Mouse (Mus musculus) embryonic facial prominence, embryonic 13.5 days (tissue): ENCODE results near the gene Lhx5. TPM values are rescaled to one million over a fixed set of nuclear protein-coding genes. Genes with fewer than 3 reads are reported as not detected.

Experiments
- ATAC-seq: fragments of 200-750 bp; cut with Nextera tagmentation; 2 replicates; pipeline ENCODE4 v1.8.0; 2017; ENCODE audit warnings: low read depth; ENCODE audit not compliant: insufficient number of reproducible peaks, insufficient read depth, low FRiP score, low TSS enrichment
- H3K27ac ChIP-seq: fragments of 300-500 bp; sonication (generic); 2 replicates; pipeline ENCODE4 v1.5.1; 2015; ENCODE audit warnings: moderate library complexity, mild to moderate bottlenecking, inconsistent platforms
- H3K27me3 ChIP-seq: fragments of 300-500 bp; sonication (generic); 2 replicates; pipeline ENCODE4 v1.6.1; 2015; ENCODE audit warnings: mild to moderate bottlenecking, inconsistent platforms
- H3K36me3 ChIP-seq: fragments of 300-500 bp; sonication (generic); 2 replicates; pipeline ENCODE4 v1.6.1; 2015; ENCODE audit warnings: mild to moderate bottlenecking, inconsistent platforms
- H3K4me1 ChIP-seq: fragments of 300-500 bp; sonication (generic); 2 replicates; pipeline ENCODE4 v1.6.1; 2015; ENCODE audit warnings: inconsistent platforms
- H3K4me2 ChIP-seq: fragments of 300-500 bp; sonication (generic); 2 replicates; pipeline ENCODE4 v1.6.1; 2015; ENCODE audit warnings: moderate library complexity, mild to moderate bottlenecking, inconsistent platforms
- H3K4me3 ChIP-seq: fragments of 300-500 bp; sonication (generic); 2 replicates; pipeline ENCODE4 v1.5.1; 2015; ENCODE audit warnings: mild to moderate bottlenecking, inconsistent platforms
- H3K9ac ChIP-seq: fragments of 300-500 bp; sonication (generic); 2 replicates; pipeline ENCODE4 v1.6.1; 2015; ENCODE audit warnings: mild to moderate bottlenecking, inconsistent platforms
- H3K9me3 ChIP-seq: fragments of 300-500 bp; sonication (generic); 2 replicates; pipeline ENCODE4 v1.6.1; 2016; ENCODE audit warnings: inconsistent platforms
- WGBS: fragments of 180-500 bp; shearing (Covaris S2); methylation state at CpG from one replicate; pipeline ENCODE4 v1.1.7; 2015; ENCODE audit warnings: mixed read lengths; 5-methylcytosine and 5-hydroxymethylcytosine counted together
- polyA plus RNA-seq: library from polyadenylated mRNA; unstranded; fragments of >200 nt; fragmentation: Nextera tagmentation; extraction: Ambion mirVana; gene quantifications from 2 replicates; pipeline ENCODE4 v1.2.1, GENCODE M21; 2015

Gene Lhx5
- polyA plus RNA-seq, 1 experiment from 2014 or later = 0.44 TPM

DNA sequence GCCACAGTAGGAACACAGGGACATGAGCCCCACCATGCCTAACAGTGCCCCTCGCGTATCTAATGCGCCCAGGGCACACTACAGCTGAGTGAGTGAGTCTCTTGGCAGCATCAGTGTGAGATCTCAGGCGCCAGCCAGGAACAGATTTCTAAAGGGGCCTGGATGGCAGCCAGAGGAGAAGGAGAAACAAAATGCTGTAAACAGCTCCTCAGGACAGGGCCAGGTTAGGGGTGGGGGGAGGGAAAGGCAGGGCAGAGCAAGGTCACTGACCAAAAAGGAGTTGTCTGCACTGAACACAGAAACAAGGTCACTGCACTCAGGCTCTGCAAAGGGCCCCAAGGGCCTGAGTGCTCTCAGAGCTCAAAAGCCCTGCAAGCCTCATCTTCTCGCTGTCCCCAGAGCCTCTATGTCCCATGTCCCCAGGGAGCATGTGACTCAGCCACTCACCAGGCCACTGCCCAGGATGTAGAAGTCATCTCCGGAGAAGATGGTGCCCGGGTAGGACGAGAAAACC is 59.2 kb downstream of the Lhx5 start:
- Histone ChIP-seq H3K4me3 (no peak overlapping the region), H3K9ac (no peak overlapping the region), H3K4me2 (no peak overlapping the region), H3K4me1 (no peaks in the 10 kb centered on the region), H3K36me3 (peaks cover 78% of the 10 kb centered on the region), H3K9me3 (no peaks in the 10 kb centered on the region), H3K27me3 (no peaks in the 10 kb centered on the region), H3K27ac (no peak overlapping the region)
- 82% methylated on average over 8 of the region's 8 CpGs for WGBS
- ATAC-seq = no peak

Other genes starting within 250 kb of the Lhx5 start
- gene Sdsl, start 41.1 kb downstream of the Lhx5 start, polyA plus RNA-seq = 2.0 and 2.5 TPM in 2 replicates
- not detected in 2 replicates for gene Sds, start 44.8 kb downstream of the Lhx5 start, polyA plus RNA-seq
- 43.5 and 54.4 TPM in 2 replicates for gene Plbd2, start 71.9 kb downstream of the Lhx5 start, polyA plus RNA-seq
- gene Slc8b1, start 79.5 kb downstream of the Lhx5 start, polyA plus RNA-seq = 5.0 and 5.9 TPM in 2 replicates
- gene Tpcn1, start 157.0 kb downstream of the Lhx5 start, polyA plus RNA-seq = 21.0 and 22.3 TPM in 2 replicates
- 0.60 and 0.80 TPM in 2 replicates for gene Iqcd, start 157.3 kb downstream of the Lhx5 start, polyA plus RNA-seq
- 16.2 and 17.6 TPM in 2 replicates for gene Rita1, start 180.9 kb downstream of the Lhx5 start, polyA plus RNA-seq
- gene Ddx54, start 181.0 kb downstream of the Lhx5 start, polyA plus RNA-seq = 45.6 and 46.8 TPM in 2 replicates
- gene Cfap73, start 202.5 kb downstream of the Lhx5 start, polyA plus RNA-seq = not detected in 2 replicates
- 0.32 TPM in 1 of 2 replicates, not detected in the other for gene Rasal1, start 217.1 kb downstream of the Lhx5 start, polyA plus RNA-seq